Mouse (Mus musculus) thymus, postnatal 36 days (tissue): ENCODE data around the gene Il20ra.
"Not testable (repeated sequence)": the region's sequence is repeated elsewhere in the genome, so short reads cannot be mapped to it uniquely, and the experiment has no call there.

Experiments
- DNase-seq, 2 experiments: peaks; one replicate each; pipeline ENCODE4 v3.0.0; 2022; ENCODE audit warnings: mixed read lengths in 2 of 2

Gene Il20ra

DNA sequence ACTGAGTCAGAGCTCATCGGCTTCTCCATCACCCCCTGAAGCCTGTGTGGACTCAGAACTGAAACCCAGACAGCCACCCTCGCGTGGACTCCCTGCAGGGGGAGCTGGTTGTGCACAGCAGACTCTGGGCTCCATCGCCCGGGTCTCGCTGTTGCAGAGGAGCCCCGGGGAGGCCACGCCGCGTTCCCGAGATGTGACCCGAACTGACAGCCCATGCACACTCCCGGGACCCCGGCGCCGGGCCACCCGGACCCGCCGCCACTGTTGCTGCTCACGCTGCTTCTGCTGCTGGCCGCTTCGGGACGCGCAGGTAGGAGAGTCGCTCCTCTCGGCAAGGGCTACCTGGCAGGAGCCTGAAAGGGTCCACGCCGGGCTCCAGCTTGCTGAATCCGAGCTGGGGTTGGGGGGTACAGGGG lies at the start of gene Il20ra:
Gene Il20ra (plus strand): TSS at position 150 of the 416 bp plus-strand sequence.
- peak; percentile 80 to 81 for DNase-seq

DNA sequence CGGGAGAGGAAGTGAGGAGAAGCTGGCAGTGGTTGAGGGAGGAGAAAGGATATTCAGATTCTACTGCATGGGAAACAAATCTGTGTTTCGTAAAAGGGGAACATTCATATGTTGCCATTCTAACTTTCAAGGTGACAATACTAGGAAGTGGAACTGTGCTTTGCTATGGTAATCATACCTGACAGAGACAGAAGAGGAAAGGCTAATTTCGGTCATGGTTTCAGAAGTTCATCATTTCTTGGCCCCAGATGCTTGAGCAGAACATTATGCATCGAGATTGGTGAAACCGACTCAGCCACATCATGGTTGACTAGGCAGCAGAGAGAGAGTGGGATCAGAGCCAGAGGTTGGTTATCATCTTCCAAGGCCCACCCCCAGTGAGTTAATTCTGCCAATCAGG lies 43.4 kb upstream of the Il20ra start:
- DNase-seq, result no peak

DNA sequence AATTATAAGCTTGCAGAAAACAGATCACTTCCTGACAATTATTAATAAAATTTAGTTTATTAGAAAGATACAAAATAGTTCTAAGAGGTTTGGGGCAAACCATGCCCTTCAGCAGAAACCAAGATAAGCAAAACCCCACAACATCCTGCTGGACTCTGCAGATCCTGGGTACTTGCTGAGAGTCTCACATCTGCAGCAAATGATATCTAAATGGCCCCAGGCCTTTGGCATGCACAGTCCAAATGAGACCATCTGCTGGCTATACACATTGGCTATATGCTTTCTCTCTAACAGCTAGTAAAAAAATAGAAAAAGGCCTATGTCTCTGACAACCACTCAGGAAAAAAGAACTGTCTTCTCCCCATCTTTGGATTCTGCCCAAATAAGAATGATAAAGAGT lies 40.4 kb upstream of the Il20ra start:
- DNase-seq, result no peak

DNA sequence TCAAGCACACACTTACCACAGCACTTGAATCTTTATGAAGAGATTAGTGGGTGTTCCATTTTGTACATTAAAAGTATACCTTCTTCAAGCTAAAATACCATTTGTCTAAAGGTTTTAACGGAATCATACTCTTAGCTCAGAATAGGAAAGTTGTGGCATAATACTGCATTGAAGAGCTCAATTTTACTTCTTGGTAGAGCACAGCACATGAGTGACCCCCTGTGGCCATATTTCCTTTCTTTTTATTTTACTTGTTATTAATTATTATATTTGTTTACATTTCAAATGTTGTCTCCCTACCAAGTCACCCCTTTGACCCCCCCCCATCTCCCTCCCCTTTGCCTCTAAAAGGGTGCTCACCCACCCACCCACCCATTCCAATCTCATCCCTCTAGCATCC lies 39.2 kb upstream of the Il20ra start:
- DNase-seq, result no peak

DNA sequence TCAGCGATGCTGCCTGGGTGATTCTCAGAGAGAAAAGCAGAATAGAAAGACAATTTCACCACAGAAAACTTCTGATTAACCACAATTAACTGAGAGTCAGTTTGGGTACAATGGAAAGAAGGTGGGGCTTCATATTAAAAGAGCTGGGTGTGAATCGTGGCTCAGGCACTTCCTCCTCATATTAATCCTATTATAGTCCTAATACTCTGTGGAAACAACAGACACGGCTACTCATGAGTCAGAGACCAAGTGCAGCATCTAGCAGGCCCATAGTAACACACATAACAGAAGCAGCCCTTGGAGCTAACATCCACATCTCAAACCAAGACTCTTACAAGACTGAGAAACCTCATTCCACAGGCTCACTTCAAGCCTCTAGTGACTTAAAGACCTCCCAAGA lies 24.7 kb upstream of the Il20ra start:
- no peak for DNase-seq

DNA sequence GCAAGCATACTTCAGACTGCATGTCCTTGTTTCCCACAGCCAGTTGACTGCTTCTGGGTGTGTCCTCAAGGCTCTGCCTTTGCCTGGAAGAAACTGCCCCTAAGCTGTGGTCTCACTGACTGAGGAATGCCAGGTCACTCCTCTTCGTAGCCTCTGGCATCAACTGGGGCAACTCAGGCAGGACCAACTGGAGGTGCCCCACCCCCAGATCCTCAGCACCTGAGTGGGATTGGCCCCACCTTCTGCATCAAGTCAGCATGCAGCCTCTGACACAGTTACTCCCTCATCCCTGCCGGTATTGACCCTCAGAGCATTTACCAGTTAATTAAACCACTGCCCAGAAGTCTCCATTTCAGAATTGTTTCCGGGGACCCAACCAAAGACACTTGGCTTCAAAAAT lies 21.1 kb upstream of the Il20ra start:
- DNase-seq, result peak; percentile 65 to 74

DNA sequence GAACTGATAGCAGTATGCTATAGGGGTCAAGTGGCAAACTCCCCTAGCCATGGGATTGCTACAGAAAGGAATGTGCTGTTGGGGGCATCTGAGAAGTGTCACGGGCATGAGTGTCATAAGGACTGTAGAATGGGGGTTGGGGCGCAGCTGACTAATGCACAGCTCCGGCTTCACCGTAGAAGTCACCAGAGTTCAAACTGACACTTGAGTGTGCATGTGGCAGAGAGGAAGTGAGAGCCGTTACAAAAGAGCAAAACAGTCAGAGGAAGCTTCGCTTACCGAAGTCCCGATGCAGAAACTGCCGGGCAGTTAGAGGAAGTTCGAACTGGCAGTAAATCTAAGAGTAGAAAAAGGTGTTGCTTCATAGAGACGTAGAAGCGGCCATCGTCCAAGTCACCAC lies 20.6 kb upstream of the Il20ra start:
- DNase-seq, result peak; percentile 80 to 89

DNA sequence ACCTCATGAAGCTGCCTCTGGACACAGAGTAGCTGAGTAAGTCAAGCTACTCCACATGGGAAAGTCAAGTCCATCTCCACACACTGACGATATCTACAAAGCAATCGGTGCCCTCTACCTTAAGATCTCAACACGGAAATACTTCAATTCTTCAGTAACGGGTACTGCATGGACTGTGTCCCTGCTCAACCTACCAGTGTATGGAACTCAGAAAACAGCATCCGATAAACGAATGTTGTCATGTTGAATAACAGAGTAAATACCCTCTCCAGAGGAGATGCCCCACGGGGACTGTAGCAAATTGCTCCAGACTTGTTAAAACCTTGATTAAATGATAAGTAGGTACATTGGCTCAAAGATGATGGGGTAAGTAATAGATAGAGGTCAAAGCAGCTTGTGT lies 20.0 kb upstream of the Il20ra start:
- DNase-seq, result no peak

DNA sequence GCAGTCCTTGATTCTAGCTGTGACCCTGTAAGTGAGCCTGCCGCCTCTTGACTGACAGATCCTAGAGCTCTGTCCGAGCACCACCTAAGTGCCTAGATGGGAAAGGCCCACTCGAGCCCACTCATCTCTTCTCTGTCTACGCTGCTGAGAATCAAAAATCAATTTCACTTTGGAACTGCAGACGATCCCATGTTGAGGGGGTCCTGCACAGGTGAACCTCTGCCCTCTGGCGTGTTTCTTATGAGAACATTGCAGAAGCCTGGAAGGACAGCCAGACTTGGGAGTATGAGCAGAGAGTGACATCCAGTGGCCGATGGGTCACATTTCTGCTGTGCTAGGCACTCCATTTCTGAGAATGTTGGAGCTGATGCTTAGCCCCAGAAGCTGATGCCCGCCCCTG lies 19.4 kb upstream of the Il20ra start:
- DNase-seq, result peak; percentile 80 to 87

DNA sequence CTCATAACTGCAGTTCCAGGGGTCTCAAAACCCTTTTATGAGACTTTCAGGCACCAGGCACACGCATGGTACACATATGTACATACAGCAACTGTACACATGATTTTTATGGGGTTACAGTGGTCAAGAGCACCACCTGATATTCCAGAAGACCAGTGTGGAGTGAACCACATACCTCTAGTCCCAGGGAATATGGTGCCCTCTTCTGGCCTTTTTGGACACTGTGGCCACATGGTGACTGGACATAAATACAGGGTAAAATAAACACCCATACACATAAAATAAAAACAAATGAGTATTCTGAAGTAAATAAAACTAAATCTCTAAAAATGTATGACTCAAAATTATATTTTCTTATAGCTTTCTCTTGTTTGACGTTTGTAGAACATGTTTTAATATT lies 18.7 kb upstream of the Il20ra start:
- DNase-seq, result peak; percentile 23 to 41

DNA sequence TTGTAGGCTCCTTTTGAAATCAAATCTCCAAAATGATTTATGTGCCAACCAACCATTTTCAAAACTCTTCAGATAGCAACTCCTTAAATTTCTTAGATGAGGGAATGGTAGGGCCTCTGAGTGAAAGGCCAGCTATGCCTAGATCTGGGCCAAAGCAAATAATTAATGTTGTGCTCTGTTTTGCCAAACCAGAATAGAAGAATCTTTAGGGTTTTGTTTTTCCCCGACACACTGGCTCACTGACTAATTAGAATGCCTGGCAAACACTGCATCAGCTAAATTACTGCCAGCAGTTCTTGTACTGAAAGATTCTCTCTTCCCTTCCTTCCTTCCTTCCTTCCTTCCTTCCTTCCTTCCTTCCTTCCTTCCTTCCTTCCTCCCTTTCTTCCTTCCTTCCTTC lies 13.0 kb upstream of the Il20ra start:
- no peak for DNase-seq

DNA sequence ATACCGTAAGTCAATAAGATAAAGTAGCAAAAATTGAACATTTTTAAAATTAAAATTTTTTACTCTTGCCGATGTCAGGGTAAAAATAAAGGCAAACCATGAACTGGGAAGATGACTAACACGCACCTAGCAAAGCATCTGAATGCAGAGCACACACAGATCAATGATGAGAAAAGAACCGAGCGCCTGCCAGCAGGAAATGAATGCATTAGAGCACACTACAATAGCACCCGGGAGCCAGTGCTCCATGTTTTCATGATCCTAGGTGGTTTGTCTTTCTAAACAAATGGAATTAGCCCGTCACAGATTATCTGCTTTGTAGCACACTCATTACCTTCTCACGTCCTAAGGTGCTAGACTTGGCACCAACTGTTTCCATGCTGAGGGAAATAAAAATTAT lies 7.9 kb upstream of the Il20ra start:
- no peak for DNase-seq

DNA sequence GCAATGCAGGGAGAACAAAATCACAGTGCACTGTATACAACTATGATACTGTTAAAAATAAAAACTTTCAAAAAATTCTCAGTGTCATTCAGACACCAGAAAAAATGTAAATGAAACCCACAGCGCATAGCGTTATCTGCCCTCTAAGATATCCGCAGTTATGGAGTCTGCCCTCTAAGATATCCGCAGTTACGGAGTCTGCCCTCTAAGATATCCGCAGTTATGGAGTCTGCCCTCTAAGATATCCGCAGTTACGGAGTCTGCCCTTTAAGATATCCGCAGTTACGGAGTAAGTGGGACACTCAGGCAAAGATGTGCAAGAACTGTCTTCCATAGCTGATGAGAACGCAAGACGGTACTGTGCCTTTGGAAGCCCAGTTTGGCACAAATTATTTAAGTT lies 4.6 kb upstream of the Il20ra start:
- no peak for DNase-seq

DNA sequence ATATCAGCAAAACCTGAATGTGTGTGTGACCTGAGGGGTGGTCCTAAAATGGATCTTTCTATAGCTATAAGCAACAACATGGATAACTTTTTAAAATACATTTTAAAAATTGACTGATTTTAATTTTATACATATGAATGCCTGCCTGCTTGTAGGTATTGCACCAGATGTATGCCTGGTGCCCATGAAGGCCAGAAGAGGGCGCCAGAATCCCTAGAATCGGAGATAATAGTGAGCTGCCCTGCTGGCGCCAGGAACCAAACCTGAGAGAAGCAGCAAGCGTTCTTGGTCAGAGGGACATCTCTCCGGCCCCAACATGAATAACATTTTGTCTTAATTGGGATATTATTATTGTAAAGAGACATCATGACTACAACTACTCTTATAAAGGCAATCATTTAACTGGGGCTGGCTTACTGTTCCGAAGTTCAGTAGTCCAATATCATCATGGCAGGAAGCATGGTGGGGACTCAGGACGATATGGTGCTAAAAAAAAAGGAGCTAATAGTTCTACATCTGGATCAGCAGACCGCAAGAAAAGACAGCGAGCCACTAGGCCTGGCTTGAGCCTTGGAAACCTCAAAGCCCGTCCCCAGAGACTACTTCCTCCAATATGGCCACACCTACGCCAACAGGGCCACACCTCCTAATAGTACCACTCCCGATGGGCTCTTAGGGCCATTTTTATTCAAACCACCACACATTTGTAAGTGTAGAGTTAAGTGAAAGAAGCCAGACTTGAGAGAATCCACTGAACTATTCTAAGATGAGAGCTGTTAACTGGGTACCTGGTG lies 3.9 kb upstream of the Il20ra start:
- DNase-seq, result peak; percentile 49 to 51

DNA sequence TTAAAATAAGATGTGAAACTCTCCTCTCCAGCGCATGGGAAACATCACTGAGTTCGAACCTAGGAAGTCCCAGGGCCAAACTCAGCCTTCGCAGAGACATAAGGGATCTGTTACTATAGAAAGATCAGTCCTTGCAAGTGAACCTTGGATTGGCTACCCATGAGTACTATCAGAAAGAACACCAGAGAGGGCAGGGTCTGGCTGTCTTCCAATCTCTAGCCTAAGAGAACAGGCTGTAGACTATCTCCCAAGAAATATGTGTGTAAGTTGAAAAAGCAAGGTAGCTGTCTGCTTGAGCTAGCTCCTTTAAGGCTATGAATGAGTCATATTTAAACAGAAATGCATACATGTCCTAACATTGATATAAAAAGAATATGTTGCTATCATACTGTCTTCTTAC lies 1.4 kb upstream of the Il20ra start:
- no peak for DNase-seq

DNA sequence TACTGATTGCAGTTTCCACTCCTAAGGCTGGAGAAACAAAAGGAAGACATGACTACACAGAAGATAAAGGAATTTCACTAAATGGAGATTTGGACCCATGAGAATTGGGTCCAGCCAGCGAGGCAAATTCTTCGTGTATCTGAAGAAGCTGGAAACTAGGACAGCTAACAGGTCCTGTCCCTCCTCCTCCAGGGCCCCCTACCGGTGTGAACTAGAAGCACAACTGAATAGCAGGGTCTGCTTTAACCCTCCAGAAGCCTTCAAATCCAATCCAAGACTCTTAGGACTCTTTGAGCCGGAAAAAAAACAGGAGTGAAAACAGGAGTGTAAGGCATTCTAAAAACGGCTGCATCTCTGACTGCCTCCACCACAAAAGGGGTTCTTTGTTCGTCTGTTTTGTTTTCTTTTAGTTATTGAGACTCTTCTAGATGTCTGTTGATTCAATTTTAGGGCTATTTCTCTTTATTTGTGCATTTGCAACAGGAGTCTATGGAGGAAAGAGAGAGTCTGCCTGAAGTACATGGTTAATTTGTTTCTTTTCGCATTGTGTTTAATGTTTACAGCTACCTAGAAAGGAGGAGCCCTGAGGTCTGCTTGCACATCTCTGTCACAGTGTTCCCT lies 709 bp upstream of the Il20ra start:
- peak; percentile 15 to 24 for DNase-seq

DNA sequence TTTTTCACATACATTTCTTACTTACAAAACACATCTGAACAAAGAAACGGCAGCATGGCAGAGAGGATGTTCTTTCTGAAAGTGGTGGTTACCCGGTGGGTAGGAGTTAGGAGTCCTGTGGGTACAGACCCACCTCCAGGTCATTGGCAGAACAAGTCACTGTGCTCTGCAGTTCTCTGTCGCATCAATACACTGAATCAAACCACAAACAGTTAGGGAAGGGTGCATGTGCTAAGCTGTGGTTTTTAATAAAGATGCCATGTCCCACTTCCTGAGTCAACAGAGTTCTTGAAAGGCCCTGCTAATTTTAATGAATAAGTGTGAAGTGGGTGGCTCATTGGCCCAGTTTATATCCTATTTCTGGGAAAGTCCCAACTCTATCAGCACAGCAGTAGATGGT lies 6.3 kb downstream of the Il20ra start:
- no peak for DNase-seq

DNA sequence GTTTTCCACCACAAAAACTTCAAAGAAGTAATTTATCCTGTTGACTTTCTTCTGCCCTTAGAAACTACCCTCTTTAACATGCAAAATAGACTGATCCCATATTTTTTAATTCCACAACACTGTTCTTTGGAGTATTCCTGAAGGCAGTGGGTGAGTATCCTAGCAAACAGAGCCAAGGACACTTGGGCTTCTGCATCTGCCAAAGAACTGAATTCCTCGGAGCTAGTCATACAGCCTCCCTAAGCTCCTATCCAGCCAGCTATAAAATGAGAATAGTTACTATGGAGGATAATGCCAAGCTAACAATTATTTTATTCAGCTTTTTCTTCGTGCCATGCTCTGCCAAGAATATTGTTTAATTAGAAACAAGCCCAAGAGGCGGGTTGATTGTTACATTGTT lies 9.9 kb downstream of the Il20ra start:
- DNase-seq, result no peak

DNA sequence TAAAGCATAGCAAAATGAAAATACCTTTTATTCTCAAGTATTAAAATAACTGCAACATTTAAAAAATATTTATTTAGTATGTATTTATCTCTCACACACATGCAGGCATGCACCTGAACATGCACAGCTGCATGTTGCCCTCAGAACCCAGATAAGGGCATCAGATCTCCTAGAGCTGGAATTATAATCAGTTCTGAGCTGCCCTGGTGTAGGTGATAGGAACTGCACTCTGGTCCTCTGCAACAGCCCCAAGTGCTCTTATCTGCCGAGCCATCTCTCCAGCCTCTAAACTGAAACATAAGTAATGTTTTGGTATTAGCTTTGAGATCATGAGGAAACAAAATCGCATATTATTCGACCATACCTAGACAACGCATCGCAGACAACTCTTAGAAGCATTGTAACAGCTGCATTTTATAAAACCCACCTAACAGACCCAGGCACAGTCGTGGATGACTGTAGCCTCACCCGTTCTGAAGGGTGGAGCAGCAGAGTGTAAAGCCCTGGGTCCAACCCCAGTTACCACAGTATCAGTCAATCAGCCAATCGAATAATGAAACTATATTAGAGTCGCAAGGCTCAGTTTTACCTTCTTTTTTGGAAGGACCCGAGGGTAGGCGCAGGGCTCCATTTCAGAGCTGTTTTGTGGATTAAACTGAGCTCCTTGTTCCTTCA lies 11.9 kb downstream of the Il20ra start:
- no peak for DNase-seq

DNA sequence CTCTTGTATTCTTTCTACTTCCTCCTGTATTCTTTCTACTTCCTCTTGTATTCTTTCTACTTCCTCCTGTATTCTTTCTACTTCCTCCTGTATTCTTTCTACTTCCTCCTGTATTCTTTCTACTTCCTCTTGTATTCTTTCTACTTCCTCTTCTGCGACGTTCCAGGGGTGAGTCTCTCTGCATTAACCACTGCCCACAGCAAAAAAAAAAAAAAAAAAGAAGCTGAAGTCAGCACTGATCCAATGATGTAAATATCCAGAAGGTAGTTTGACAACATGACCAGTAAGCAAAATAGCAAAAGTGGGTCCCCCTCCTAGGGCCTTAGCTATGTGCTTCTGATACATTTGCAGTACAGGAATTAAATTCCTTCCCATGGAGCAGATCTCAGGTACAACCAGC lies 26.1 kb downstream of the Il20ra start:
- DNase-seq, result not testable (repeated sequence)

DNA sequence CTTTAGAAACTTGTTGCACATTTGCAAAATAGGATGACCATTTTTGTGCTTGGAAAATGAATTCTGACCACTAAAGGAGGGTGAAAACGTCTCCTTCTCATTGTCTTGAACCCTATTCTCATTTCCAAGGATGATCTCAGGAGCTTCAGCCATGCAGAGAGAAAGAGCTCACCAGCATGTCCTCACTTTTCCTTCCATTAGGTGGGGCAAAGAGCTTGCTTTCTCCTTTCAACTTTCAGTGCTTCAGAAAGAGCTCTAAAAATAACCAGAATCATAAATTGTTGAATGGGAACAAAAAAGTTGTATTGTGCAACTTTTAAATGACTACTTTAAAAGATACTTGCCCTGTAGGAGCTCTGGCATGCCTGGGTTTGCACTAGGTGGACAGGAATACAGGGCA lies 33.3 kb downstream of the Il20ra start:
- no peak for DNase-seq

DNA sequence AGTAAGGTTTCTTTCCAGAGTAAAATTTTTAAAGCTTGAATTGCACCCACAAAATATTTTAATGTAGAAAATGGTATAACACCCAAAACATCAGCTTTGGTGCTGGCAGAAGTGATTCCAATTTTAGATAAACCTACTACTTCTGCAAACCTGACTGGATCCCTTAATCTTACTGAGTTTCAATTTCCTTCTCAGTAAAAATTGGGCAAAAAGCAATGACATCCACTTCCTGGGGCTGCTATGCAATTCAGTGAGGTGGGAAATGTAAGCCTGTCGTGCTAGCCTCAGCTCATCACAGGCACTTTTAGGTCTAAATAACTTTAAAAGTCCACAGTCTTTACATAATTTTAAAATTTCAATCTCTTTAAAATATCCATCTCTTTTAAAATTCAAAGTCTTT lies 33.8 kb downstream of the Il20ra start:
- no peak for DNase-seq

DNA sequence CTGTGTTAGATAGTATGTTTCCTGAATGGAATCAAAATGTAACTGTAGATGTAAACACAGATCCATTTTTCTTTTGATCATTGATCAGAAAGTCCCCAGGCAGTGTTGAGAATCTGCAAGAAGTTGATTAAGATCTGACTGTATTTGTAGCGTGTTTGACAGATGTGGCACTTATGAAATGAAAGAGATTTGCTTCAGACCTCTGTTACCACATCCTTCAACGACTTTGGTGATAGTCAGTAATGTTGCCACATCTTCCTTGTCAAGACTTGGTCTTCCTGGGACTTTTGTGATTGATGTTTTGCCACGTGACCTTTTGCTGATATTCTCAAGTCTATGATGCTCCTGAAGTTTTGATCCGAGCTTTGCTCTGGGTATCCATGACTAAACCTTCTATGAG lies 35.3 kb downstream of the Il20ra start:
- no peak for DNase-seq

DNA sequence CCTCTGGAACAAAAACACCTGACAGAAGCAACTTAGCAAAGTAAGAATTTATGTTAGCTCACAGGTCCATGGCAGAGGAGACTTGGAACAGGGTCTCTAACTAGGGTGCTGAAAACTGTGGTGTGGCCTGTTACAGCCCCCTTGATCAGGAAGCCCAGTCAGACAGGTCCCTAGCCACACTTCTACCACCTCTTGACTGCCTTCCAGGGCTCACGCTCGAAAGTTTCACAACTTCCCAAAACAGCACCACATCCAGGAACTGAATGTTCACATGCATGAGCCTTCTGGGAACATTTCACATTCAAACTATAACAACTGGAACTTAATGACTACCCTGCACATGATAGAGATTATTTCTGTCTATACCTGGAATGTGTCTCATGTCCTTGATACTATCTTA lies 53.1 kb downstream of the Il20ra start:
- no peak for DNase-seq
